Mouse (Mus musculus) C2C12 (cell line): ENCODE results near the gene Col11a2. TPM values are rescaled to one million over a fixed set of nuclear protein-coding genes. Genes with fewer than 3 reads are reported as not detected.

Experiments used
- H3K27me3 ChIP-seq: one replicate; pipeline ENCODE4 v1.6.1; 2011; ENCODE audit not compliant: control insufficient read depth, insufficient read depth, insufficient read length
- H3K36me3 ChIP-seq: one replicate; pipeline ENCODE4 v1.6.1; 2011; ENCODE audit not compliant: control insufficient read depth, insufficient read depth
- H3K4me3 ChIP-seq: one replicate; pipeline ENCODE4 v1.5.1; 2011; ENCODE audit warnings: mild to moderate bottlenecking, control low read depth; ENCODE audit not compliant: poor library complexity, insufficient read depth, severe bottlenecking
- H3K79me2 ChIP-seq: one replicate; pipeline ENCODE4 v1.6.1; 2011; ENCODE audit not compliant: control insufficient read depth, insufficient read depth
- H3K79me3 ChIP-seq: one replicate; pipeline ENCODE4 v1.6.1; 2011; ENCODE audit warnings: low read depth, control low read depth
- H3ac ChIP-seq: one replicate; pipeline ENCODE3; 2011; ENCODE audit warnings: low read depth; ENCODE audit not compliant: control insufficient read depth, insufficient read length
- CEBPB ChIP-seq: IDR thresholded peaks from one replicate; pipeline ENCODE4 v1.6.1; 2011; ENCODE audit warnings: low read depth, mild to moderate bottlenecking, control low read depth, moderate library complexity
- CTCF ChIP-seq: IDR thresholded peaks from one replicate; pipeline ENCODE4 v1.5.1; 2011; ENCODE audit not compliant: control insufficient read depth, insufficient read depth, insufficient read length
- FOSL1 ChIP-seq: IDR thresholded peaks from one replicate; pipeline ENCODE4 v1.8.0; 2011; ENCODE audit warnings: mild to moderate bottlenecking, low read length; ENCODE audit not compliant: poor library complexity, insufficient read depth, severe bottlenecking
- MAX ChIP-seq: IDR thresholded peaks from one replicate; pipeline ENCODE4 v1.6.1; 2011; ENCODE audit warnings: mild to moderate bottlenecking, control low read depth
- MYOD1 ChIP-seq: IDR thresholded peaks from one replicate; pipeline ENCODE4 v1.6.1; 2011; ENCODE audit warnings: low read depth; ENCODE audit not compliant: control insufficient read depth, insufficient read length
- MYOG ChIP-seq: IDR thresholded peaks from one replicate; pipeline ENCODE4 v1.6.1; 2011; ENCODE audit not compliant: control insufficient read depth, insufficient read length; ENCODE audit errors: extremely low read depth
- USF1 ChIP-seq: IDR thresholded peaks from one replicate; pipeline ENCODE4 v1.6.1; 2011; ENCODE audit warnings: low read depth, mild to moderate bottlenecking, control low read depth, moderate library complexity
- polyA plus RNA-seq: library from polyadenylated mRNA; unstranded; fragments of >200 nt; fragmentation: generic; extraction: Trizol; gene quantifications from one replicate; pipeline ENCODE4 v1.2.1, GENCODE M21; 2012; ENCODE audit warnings: missing spikeins

The Col11a2 gene
- polyA plus RNA-seq, 1 experiment: 0.77 TPM

DNA sequence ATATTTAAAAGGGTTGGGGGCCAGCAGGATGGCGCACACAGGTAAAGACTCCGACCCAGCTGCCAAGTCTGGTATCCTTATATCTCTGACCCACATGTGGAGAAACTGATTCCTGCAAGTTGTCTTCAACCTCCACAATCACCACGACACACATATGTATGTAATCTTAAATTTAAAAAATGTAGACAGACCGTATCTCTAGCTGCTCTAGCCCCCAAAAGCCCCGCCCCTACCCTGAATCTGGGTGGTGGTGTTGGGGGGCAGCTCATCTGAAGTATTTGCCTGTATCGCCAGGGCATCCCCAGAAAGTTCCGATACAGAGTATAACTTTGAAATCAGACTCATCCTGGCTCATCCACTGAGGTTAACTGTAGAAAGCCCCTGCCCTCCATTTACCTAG is 67.3 kb downstream of the Col11a2 start:
- no peaks in the 10 kb centered on the region for H3K79me2 ChIP-seq
- no peak for TF ChIP-seq MAX
- TF ChIP-seq CEBPB: no peak
- no peak for TF ChIP-seq FOSL1
- no peak for TF ChIP-seq CTCF

GRCm38 (mm10) chr17:34107109-34107867 is 68.1 kb downstream of the Col11a2 start:
- H3K4me3 ChIP-seq: no peak overlapping the region
- no peak overlapping the region for H3ac ChIP-seq
- H3K27me3 ChIP-seq: no peaks in the 10 kb centered on the region
- TF ChIP-seq MYOG (no peak), FOSL1 (no peak), MAX (no peak), MYOD1 (no peak), CTCF (no peak), CEBPB (no peak), USF1 (no peak)
- H3K79me2 ChIP-seq: peaks cover 4% of the 10 kb centered on the region
- H3K79me3 ChIP-seq: no peaks in the 10 kb centered on the region
- peaks cover 32% of the 10 kb centered on the region for H3K36me3 ChIP-seq

More for the DNA sequence above, 67.3 kb downstream of the Col11a2 start:
- Histone ChIP-seq H3ac (no peak overlapping the region), H3K79me3 (no peaks in the 10 kb centered on the region), H3K4me3 (no peak overlapping the region), H3K27me3 (no peaks in the 10 kb centered on the region), H3K36me3 (peaks cover 24% of the 10 kb centered on the region)

DNA sequence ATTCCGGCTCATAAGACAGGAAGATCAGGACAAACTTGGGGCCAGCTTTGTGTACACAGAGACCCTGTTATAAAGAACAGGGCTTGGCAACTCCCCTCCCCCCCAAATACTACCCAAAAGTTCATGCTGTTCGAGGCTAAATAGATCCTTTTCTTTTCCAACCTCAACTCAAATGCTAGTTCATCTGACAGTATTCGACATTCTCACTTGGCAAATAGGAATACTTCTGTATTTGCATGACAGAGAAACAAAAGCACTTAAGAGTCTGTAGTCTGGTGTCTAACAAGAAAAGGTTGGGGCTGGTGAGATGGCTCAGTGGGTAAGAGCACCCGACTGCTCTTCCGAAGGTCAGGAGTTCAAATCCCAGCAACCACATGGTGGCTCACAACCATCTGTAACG is 69.2 kb downstream of the Col11a2 start:
- Histone ChIP-seq H3K79me2 (peaks cover 15% of the 10 kb centered on the region), H3K27me3 (no peaks in the 10 kb centered on the region), H3K4me3 (no peak overlapping the region), H3K79me3 (peaks cover 2% of the 10 kb centered on the region), H3K36me3 (peaks cover 43% of the 10 kb centered on the region), H3ac (no peak overlapping the region)
- TF ChIP-seq CEBPB (no peak), FOSL1 (no peak), MAX (no peak), MYOD1 (no peak), CTCF (no peak), USF1 (no peak), MYOG (no peak)

GRCm38 (mm10) chr17:34109038-34109805 is 70.0 kb downstream of the Col11a2 start:
- Histone ChIP-seq H3K79me3 (peaks cover 10% of the 10 kb centered on the region), H3ac (no peak overlapping the region), H3K36me3 (peaks cover 51% of the 10 kb centered on the region), H3K79me2 (peaks cover 23% of the 10 kb centered on the region), H3K27me3 (no peaks in the 10 kb centered on the region), H3K4me3 (no peak overlapping the region)
- TF ChIP-seq MYOD1 (no peak), CTCF (no peak), CEBPB (no peak), MYOG (no peak)

DNA sequence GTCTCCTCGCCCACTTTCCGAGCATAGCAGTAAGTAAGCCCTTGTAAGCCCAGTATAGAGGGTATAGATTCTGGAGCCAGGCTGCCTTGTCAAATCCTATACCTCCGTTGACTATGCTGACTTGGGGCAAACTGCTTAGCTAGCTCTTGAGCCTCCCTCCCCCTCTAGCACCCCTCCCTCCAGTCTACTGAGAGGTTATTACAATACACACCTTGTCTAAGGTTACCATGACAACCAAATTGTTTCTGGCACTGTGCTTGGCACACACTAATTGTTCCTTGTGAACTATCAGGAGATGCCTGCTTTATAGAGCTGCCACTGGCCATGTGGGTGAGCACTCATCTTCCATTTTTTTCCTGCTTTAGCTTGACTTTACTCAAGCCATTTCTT is 70.6 kb downstream of the Col11a2 start:
- Histone ChIP-seq H3K79me3 (peaks cover 15% of the 10 kb centered on the region), H3K79me2 (peaks cover 29% of the 10 kb centered on the region), H3K27me3 (no peaks in the 10 kb centered on the region), H3K4me3 (no peak overlapping the region), H3ac (no peak overlapping the region), H3K36me3 (peaks cover 57% of the 10 kb centered on the region)
- TF ChIP-seq FOSL1 (no peak), MYOD1 (no peak), CTCF (no peak), MYOG (no peak), CEBPB (no peak), USF1 (no peak), MAX (no peak)

GRCm38 (mm10) chr17:34110309-34110708 is 71.1 kb downstream of the Col11a2 start:
- Histone ChIP-seq H3K36me3 (peaks cover 62% of the 10 kb centered on the region), H3K79me3 (peaks cover 20% of the 10 kb centered on the region), H3K27me3 (no peaks in the 10 kb centered on the region), H3ac (no peak overlapping the region), H3K79me2 (peaks cover 34% of the 10 kb centered on the region), H3K4me3 (no peak overlapping the region)
- TF ChIP-seq CEBPB: no peak
- TF ChIP-seq MYOD1: no peak
- no peak for TF ChIP-seq FOSL1
- no peak for TF ChIP-seq MYOG
- no peak for TF ChIP-seq CTCF
- TF ChIP-seq USF1: no peak
- TF ChIP-seq MAX: no peak
